Mouse (Mus musculus) naive thymus-derived CD4-positive, alpha-beta T cell, adult 2 months (primary cell): Measurements from ENCODE around the gene Syde1.
A peak's percentile ranks its signal among the peaks of the same experiment; 100 is the strongest.
"Not testable (repeated sequence)": the region's sequence is repeated elsewhere in the genome, so short reads cannot be mapped to it uniquely, and the experiment has no call there.

Experiments
- DNase-seq: peaks from one replicate; pipeline ENCODE4 v3.0.0-alpha.2; 2011; ENCODE audit warnings: low read depth

Syde1 gene

DNA sequence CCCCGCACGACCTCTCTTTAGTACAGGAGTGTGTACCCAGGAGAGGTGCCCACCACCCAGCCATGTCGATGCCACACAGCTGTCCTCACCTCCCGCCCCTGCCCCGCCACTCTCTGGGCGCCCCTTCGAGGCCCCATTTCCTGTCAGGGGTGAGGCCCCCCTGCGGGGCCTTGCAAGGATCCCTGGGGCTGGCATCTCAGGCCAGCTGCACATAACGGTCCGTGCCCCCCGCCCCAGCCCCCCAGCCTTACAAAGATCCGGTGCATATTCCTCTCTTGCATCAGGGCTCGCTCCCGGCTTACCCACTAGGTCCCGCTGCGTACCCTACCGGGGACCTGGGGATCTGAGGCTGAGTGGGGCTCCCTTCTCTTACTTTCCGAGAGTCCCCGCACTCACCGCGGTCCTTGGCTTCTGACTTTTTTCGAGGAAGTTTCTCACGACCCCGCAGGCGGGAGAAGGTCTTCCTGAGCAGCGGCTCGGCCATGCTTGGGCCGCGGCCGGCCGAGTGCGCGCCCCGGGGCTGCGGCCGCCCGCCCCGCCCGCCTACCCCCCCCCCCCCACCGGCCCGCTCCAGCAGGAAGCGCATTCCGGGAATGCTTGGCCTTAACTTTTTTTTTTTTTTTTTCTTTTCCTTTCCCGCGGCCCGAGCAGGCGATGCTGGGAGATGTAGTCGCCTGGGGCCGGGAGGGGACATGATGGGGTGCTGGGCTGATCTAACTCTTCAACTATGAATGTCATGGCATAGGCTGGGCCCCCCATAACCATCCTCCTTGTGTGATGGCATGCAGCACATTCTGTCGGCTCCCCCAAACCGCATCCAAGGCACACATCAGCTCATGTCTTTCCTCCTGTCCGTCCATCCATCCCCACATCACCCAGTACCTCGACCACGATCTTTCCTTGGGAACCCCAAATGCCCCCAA lies at the start of gene Syde1:
Syde1 (minus strand) TSS at position 559 of the 923 bp plus-strand sequence.
- DNase-seq, result peak; percentile 57

DNA sequence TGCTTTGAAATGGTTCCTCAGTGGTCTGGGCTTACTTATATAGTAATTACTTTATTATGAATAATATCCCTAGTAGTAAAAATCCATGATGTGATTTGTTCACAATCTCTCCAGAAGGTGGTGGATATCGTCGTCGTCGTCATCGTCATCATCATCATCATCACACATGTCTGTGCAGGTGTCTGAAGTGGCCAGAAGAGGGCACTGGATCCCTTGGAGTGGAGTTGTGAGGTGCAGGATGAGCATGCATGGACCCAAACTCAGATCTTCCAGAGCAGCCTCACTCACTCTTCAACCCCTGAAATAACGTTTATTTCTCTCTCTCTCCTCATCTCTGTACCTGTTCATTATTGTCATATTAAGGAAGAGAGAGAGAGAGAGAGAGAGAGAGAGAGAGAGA lies 40.5 kb upstream of the Syde1 start:
- DNase-seq, result peak; percentile 20

DNA sequence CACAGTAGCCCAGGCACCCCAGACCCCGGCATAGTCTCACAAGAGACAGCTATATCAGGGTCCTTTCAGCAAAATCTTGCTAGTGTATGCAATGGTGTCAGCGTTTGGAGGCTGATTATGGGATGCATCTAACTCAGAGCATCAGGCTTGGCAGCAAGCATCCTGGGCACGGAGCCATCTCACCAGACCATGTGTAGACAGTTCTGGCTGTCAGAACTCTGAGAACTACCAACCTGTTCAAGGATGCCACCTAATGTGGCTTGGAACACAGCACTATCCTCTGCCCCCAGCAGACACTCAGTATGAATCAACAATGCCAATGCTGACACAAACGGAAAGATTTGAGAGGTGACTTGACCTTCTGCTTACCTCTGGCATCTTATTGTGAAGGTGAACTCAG lies 38.4 kb upstream of the Syde1 start:
- no peak for DNase-seq

DNA sequence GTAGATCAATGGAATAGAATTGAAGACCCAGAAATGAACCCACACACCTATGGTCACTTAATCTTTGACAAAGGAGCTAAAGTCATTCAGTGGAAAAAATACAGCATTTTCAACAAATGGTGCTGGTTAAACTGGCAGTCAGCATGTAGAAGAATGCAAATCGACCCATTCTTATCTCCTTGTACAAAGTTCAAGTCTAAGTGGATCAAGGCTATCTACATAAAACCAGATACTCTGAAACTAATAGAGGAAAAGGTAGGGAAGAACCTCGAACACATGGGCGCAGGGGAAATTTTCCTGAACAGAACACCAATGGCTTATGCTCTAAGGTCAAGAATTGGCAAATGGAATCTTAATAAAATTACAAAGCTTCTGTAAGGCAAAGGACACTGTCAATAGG lies 31.4 kb upstream of the Syde1 start:
- not testable (repeated sequence) for DNase-seq

GRCm38 (mm10) chr10:78617974-78618373 lies 26.2 kb upstream of the Syde1 start, which contains the start of gene Olfr1357:
Gene Olfr1357 (minus strand): TSS chr10:78618074.
- DNase-seq, result no peak

GRCm38 (mm10) chr10:78607602-78608001 lies 15.8 kb upstream of the Syde1 start:
- DNase-seq, result no peak

DNA sequence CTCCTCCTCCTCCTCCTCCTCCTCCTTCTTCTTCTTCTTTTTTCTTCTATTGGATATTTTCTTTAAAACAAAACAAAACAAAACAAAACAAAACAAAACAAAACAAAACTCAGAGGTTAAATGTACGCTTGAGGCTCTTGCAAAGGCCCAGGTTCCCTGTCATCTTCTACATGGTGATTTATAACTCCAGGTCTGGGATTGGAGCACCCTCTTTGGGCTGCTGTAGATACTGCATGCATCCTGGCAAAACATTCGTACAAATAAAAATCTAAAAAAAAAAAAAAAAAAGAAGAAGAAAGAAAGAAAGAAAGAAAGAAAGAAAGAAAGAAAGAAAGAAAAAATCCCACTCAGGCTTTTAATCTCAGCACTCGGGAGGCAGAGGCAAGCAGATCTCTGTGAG lies 13.3 kb upstream of the Syde1 start:
- peak; percentile 85 for DNase-seq

- no peak for DNase-seq
These were observed 8.1 kb upstream of the Syde1 start for GRCm38 (mm10) chr10:78599865-78600264.

DNA sequence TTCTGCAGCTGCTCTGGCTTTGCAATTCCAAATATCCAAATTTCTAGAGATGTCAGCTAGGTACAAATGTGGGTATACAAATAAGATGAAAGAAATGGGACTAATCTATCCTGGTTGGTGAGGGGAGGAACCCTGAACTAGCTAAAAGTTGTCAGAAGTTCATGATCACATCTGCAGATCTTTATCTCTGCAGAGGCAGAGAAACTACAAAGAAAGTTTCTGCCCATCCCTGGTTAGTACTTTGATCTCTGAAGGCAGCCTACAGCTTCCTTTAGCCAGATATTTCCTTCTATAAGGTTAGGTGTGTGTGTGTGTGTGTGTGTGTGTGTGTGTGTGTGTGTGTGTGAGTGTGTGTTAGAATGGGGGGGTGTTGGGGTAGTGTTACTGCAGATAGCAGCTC lies 2.8 kb upstream of the Syde1 start:
- peak; percentile 78 for DNase-seq

DNA sequence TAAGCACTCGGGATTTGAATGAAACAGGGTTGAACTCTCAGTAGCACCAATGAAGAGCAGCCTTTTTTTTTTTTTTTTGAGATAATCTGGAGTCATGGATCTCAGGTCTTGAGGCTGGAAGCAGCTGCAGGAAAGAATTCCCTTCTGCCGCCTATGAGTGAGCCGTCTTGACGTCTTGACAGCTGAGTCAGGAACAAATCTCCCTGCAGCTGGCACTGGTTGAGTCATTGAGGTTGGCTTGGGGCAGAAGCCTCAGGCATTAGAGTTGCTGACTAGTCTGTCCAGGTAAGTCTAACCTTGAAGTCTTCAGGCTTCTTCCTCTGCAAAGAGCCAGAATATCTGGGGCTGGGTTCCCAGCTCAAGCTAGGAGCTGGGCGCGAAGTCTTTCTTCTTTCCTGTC lies 2.4 kb upstream of the Syde1 start:
- no peak for DNase-seq

DNA sequence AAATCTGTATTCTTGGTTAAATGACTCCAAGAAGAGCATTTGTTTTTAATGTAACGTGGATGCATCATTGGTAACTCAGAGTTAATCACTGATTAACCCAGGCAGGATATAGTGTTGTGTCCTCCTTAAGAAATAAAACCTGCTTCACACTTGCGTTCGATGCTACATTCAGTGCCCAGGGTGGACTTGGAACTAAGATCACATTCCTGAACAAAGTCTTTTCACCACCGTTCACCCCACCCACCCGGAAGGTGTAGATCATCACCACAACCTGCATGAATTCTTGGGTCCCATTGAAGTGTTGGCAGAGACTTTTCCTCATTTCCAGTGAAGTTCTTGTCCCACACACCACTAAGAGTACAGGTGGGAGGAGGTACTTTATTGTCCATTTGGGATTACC lies 2.0 kb upstream of the Syde1 start:
- no peak for DNase-seq

DNA sequence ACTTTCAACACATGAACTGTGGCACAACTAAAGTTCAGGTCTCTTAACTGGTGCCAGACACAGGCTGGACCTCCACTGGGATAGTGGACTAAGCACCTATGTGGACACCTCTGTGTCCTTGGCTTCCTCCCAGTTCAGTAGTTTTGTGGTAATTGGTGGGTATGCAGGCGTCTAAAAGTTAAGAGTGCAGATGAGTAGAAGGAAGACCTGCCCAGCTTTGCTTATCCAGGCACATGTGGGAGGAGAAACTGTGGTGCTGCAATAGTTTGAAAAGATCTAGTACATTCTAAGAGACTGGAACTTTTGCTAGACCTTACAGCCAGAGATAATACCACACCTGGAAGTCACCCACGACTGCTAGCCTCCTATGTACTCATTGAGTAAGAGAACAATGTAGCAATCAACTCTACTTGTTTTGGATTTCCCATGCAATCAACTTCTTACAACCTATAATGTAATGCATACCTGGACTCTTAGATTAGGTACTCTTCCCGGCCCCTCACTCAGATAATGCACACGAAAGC lies 1.2 kb upstream of the Syde1 start:
- no peak for DNase-seq

DNA sequence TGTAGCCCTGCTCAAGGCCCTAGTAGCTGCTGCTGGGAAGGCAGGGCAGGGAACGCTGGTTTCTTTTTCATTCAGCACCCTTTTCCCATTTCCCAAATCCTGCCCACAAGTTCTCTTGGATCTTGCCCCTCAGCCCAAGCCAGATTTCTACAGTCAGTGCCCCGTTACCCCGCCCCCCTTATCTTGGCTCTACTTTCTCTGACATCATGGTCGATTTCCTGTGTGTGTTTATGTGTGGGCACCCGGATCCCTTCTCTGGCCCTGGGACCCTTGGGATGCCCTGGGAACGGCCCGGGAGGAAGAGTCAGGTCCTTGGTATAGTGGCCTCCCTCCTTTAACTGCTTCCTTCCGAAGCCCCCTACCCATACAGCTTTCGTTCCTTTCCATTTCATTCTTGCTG lies 1.0 kb downstream of the Syde1 start:
- DNase-seq, result peak; percentile 47

- no peak for DNase-seq
These were observed 1.9 kb downstream of the Syde1 start for GRCm38 (mm10) chr10:78589901-78590300.

GRCm38 (mm10) chr10:78589291-78589690 lies 2.5 kb downstream of the Syde1 start:
- DNase-seq, result no peak

GRCm38 (mm10) chr10:78586026-78586425 lies 5.7 kb downstream of the Syde1 start:
- DNase-seq, result no peak

DNA sequence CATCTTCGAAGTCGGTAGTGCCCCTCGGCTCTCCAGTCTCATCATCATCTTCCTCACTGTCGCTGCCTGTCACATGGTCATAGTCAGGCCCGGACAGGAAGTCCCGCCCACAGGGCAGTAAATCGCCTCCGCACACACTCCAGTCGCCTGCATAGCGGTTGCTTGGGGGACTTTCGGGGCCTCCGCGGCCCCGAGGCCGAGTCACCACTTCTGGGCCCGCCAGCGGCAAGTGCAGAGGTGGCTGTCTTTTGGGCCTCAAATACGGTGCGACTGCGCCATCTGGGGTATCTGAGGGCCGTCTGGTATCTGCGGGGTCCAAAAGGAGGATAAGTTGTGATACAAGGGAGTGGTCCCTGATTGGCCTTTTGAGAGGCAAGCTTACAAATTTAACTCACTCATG lies 6.2 kb downstream of the Syde1 start:
- DNase-seq, result no peak

- no peak for DNase-seq
These were observed 6.8 kb downstream of the Syde1 start for GRCm38 (mm10) chr10:78584996-78585395.

DNA sequence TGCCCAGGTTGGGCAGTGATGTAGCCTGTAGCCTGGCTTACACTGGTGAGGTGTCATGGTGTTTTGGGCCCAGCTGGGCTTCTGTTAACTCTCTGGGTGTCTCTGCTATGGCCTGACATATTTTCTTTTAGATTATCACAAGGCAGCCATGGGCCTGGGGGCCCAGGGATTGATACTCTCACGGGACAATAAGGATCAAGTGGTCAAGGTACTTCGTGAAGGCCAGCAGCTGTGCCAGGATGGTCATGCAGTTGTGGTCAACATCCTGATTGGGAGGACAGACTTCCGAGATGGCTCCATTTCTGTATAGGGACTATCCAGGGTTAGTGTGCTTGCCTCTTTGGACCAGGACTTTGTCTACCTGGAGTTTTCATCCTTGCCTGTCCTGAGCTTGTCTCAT lies 7.8 kb downstream of the Syde1 start:
- no peak for DNase-seq

DNA sequence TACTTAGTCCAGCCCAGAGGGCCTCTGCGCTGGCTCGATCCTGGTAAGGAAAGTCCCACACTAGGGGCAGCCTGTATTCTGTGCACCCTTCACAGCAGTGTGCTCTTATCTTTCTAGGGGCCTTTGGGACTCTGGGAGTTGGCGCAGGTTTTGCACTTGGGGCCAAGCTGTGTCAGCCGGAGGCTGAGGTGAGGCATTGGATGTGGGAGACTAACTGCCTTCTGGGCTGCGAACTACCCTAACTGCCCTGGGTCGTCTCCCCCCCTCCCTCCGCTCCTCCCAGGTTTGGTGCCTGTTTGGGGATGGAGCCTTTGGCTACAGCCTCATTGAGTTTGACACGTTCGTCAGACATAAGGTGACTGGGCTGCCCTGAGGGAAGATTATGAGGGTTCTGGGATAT lies 8.4 kb downstream of the Syde1 start:
- DNase-seq, result no peak

- DNase-seq, result no peak
These were observed 10.6 kb downstream of the Syde1 start for GRCm38 (mm10) chr10:78581121-78581520.

- peak; percentile 33 for DNase-seq
These were observed 13.6 kb downstream of the Syde1 start for GRCm38 (mm10) chr10:78578204-78578603.

- DNase-seq, result no peak
These were observed 15.2 kb downstream of the Syde1 start for GRCm38 (mm10) chr10:78576435-78577184.
